Mouse (Mus musculus) gastrocnemius, postnatal 10 days (tissue): ENCODE data around the gene Il12rb1. TPM values are rescaled to one million over a fixed set of nuclear protein-coding genes. Genes with fewer than 3 reads are reported as not detected.

Experiments
- DNase-seq: peaks from one replicate; pipeline ENCODE4 v3.0.0; 2021; ENCODE audit warnings: mixed read lengths
- long read RNA-seq, 2 experiments: library from polyadenylated mRNA; stranded (forward); transcript quantifications; one replicate each; pipeline ENCODE4 v2.0.0; 2021
- total RNA-seq, 2 experiments: library from RNA; stranded (reverse); gene quantifications; 2 replicates each; pipeline ENCODE4 v1.2.3; 2021

Gene Il12rb1
- total RNA-seq: under 1 TPM; 0.16 to 0.23 TPM
- long read RNA-seq, experiment 1: 0 reads
- long read RNA-seq, experiment 2: 0 reads

DNA sequence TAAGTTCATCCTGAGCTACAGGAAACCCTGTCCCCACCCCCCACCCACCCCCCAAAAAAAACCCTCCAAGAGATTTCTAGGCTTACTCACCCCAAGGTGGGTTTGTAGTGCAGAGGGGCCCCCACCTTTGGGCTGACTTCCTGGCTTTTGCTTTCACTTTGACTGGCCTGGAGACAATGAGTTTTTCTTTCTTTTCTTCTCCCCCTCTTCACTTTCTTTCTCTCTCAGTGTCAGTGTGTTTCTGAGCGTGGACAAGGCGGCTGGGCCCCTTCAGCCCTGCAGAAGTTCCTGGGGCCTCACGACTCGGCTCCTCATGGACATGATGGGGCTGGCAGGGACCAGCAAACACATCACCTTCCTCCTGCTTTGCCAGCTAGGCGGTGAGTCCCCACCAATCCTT, at the start of gene Il12rb1:
Gene Il12rb1, plus strand, starts transcription at position 211 of the 400 bp plus-strand sequence.
- no peak for DNase-seq

DNA sequence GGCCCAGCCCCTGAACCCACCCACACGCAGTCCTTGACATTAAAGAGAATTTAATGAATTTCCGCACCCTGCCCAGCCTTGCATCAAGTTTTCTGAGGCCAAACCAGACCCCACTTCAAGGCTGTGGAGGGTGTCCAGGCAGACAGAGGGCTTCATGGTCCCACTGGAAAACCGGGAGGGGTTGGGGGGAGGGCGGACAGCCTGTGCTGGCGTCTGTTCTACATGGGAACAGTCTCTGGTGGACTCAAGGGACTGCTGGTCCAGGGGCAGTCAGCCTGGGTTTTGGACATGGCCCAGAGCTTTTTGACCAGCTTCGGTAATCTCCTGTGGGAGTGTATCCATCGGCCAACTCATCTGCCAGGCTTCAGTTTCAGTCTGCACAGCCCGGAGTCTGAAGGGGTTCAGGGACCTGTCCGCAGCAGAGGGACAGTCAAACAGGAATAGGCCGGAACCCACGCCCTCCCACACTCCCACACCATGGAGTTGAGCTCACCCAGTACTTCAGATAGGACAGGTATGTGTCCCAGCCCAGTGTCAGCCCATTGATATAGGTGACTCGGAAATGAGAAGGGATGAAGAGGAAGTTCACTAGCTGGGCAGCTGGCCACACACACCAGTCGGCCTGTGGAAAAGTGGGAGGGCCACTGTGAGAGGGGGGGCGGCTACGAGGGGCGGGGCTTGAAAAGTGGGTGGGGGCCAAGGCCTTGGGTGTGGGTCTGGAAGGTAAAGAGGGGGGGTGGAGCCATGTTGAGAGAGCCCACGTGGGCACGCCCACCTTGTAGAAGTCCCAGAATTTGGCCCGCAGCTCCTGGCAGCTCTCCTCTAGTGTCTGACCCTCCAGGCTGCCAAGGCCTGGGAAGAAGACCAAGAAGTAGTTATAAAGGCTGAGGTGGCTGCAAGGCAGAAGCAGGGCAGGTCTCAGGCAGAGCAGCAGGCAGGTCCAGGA, 49.4 kb upstream of the Il12rb1 start:
- DNase-seq: peak; percentile 34

DNA sequence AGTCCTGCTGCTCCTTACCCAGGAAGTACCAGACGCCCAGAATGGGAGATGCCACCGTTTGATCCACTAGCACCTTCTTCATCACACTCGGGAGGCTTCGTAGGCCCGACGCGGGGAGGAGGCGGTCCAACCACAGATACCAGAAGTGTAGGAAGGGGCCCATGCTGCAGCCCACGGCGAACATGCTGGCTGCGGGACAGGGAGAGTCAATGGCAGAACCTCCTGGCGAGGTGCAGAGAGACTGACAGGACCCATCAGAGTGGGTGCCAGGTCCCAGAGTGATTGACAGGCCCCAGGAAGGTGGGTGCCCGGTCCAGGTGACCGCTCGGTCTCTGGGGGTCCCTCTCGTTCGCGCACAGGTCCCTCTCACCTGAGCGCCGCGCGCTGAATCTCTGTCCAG, 47.9 kb upstream of the Il12rb1 start:
- no peak for DNase-seq

DNA sequence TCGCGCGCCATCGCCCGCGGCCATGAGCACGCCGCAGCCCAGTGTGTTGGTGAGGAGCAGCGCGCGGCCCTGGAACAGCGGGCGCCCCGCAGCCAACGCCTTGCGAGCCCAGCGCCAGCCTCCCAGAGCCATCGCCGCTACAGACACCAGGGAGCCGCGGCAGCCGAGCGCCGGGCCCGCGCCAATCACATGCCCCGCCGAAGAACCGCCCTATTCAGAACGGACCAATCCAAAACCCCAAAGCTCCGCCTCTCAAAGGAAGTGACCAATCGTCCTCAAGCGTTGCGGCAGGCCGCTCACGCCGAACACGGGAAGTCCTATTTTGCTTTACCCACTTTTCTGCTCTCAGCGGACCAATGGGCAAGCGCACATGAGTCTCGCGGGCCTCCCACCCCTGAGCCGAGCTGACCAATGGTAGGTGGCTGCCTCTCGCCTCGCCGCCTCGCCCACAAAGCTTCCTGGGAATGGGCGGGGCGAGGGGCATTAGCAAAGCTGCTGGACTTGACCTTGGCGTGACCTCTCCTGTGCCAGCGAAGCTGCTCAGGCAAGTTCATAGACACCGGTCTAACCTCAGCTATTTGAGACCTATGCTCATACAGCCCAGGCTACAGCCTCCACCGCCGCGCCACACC, 47.4 kb upstream of the Il12rb1 start, which contains the start of gene Mpv17l2:
Gene Mpv17l2, minus strand, starts transcription at position 172 of the 632 bp plus-strand sequence.
- peak; percentile 86 for DNase-seq

DNA sequence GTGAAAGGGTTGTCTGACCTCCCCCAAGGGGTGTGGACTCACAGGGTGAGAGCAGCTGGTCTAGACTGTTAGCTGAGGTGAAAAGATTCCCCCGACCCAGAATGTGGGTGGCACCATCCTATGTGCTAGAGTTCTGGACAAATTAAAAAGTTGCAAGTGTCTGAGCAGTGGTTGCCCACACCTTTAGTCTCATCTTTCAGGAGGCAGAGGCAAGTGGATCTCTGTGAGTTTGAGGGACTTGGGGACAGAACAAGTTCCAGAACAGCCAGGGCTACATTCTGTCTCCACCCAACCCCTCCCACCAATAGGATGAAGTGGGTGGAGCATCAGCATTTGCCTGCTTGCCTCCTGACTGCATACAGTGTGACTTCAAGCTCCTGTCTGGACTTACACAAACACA, 46.1 kb upstream of the Il12rb1 start:
- no peak for DNase-seq

DNA sequence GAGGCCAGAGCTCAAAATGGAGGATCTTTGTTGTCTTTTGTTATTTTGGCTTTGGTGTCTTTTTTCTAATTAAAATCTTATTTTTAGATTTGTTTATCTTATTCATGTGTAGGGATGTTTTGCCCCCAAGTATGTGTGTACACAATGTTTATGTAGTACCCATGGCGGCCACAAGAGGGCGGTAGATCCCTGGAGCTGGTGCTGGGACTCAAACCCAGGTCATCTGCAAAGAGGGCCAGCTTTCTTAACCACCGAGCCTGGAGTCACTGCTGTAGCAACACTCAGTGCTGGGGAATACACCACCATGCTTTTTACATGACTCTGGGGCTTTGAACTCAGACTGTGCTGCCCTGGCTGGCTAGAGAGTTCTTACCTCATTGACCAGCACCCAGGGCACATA, 44.9 kb upstream of the Il12rb1 start:
- DNase-seq: peak; percentile 68

DNA sequence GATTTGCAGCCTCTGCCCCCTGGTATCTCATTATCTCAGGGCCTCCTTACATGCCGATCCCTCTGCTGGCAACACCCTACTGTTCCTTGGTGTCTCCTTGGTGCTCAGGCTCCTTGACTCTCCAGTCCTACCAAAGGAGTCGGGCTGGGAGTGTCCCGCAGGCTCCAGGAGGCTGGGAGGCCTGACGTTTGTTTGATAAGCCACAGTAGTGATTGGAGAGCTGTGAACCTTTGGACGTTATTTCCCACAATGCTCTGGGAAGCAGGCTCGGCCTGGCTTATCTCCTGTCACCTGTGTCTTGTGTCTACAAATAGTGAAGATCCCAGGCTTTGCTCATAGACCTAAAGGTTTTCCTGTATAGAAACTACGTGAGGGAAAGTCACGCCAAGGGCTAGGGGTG, 44.2 kb upstream of the Il12rb1 start:
- DNase-seq: no peak

DNA sequence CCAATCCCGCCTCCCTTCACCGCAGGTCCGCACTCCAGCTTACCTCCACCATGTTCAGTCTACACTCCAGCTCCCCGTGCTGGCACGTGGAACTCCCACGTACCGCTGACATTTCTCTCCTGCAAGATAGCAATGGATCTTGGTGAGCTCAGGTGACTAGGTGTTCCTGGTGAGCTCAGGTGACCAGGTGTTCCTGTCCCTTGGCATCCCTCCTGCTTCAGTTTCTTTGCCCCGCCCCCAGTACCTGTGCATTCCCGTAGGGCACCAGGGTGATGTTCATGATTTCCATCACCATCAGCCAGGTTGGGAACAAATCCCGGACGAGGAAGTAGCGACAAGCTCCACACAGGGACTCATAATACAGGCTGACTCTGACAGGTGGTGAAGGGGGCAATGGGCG, 43.6 kb upstream of the Il12rb1 start:
- no peak for DNase-seq

DNA sequence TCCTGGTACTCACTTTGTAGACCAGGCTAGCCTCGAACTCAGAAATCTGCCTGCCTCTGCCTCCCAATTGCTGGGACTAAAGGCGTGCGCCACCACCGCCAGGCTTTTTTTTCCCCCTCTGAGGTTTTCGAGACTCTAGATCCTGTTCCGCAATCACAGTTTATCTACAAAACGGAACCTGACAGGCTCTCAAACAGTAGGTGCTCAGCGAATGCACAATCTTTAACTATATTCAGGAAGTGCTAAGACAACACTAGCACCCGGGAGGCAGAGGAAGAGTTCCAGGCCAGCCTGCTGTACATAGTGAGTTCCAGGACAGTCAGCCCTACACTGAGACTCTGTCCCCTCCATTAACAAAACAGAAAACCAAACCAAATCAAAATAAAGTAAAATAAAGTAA, 42.9 kb upstream of the Il12rb1 start:
- no peak for DNase-seq

DNA sequence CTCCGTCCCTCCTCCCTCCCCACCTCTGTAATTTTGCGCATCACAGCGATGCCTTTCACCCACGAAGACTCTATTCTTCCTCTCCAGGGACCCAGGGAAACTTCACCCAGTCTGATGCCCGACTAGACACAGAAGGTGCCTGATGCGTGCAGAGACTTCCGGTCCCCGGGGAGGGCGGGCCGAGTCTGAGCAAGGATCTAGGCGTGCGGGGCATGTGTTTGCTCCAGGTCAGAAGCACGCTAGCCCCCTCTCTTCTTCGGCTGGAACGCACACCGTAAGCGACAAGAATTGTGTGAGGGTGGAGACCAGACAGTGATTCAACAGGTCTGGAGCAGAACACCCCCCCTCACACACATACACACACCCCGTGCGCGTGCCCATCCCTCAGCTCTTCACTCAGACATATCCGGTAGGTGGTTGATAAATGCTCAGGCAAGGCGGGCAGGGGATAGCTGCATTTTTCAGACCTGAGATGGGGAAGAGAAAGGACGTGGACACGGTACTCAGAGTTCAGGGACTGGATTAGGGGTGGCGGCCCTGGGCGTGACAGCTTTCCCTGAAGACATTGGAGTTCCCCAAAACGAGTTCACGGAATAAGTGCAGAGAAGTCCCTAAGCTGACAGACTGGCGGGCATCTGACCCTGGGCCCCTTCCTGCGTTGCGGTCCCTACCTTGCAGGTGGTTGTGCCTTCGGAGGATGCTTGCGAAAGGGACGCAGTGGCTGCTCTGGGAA, 42.2 kb upstream of the Il12rb1 start:
- DNase-seq: no peak

DNA sequence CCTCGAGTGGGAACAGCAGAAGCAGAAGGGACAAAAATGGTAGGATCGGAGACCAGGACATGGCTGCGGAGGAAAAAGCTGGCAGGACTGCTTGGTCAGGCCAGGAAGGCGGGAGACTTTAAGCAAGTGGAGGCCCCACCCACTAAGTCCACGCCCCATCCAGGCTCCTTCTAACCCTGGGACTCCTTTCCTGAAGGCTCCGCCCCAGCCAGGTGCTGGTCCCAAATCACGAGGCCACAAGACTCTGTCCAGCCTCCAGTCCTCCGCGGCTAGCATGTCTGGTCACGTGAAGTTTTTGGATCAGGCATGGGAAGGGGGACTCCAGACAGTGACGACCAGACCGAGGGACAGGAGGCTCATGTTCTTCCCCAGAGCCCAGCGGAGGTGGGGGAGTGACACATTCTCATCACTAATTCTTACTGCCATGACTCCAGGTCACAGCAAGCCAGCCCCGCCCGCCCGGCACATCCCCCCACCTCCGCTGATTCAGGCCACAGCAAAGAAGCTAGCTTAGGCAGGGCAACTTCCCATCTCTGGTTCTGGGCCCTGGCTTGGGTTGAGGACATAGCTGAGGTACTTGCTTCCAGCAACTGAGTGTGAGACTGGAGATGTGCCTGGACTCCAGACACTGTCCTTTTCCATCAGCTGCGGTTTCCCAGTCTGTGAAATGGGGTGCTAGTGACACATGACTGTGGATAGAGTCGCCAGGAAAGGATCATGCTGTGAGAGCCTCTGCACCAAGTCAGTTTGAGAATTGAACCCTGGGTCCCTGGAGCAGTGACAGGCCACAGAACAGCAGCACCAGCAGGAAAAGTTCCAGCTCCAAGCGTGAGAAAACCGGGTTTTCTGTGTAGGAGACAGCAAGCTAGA, 41.4 kb upstream of the Il12rb1 start:
- peak; percentile 60 for DNase-seq

DNA sequence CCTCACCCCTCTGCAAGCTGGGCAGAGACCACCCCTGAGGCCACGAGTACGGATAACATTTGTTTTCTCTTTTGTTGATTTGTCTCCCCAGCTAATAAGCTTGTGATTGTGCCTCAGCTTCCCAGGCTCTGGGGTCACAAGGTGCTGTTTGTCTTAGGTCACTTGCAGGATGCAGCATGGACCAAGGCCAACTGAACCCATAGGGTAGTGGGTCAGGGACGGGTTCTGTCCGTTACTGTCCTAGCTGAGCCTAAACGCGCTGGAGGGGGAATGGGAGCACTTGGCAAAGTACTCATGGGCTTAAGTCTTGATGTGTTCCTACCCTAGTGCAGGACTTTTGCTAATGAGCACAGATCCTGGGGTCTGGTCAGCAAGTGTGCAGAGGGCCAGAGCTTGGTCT, 40.7 kb upstream of the Il12rb1 start:
- no peak for DNase-seq

DNA sequence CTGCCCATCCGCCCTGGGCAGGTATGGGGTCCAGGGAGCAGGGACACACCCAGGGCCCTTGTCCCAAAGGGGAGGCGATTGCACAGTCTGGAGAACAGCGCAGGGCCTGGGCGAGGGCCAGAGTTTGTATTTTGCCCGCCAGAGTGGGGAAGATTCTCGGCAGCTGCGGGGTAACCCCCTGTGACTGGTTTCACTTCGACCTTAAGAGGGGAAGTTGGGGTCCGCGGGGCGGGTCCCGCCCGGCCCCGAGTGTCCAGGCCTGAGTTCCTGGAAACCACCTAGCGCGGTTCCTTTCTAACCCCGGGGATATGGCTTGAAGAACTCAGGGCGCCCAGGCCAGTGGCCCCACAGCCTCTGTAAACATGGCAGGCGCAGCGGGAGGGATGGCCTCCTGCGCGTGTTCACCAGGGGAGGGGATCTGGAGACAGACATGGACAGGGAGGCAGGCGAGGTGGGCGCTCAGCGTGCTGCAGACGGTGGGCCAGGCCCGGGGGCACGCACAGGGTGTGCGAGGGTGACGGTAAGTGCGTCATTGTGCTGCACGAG, 39.9 kb upstream of the Il12rb1 start:
- DNase-seq: peak; percentile 25

DNA sequence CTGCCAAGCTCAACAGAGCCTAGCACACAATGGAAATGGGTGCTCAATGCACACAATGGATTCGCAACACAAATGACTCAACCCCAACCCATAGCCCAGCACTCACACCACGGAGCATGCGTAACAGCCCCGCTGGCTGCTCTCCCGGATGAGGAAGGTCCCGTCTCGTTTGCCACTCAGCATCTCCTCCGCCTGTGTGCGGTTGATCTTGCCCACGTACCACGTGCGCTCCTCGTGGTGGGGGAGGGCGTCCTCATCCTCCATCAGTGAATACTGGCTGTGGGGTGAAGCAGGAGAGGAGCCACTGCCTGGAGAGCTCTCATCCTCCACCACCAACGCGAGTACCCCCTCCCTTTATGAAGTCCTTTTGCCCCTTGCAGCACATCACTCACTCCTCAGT, 39.3 kb upstream of the Il12rb1 start:
- no peak for DNase-seq

DNA sequence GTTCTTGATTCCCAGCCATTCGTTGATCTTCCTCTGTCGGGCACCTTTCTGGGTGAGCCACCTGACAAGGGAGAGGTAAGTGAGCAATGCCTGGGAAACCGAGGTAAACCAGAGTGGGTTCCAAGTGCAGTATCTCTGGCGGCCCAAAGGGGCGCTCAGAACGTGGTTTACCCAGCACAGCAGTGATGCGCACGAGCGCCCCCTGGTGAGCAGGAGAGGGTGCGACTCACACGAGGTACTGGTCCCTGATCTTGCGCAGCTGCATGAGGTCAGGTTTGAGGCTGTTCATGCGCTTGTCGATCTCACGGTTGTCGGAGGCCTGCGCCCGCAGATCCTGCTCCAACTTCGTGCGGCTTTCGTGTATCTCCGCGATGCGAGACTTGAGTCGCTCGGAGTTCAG, 38.9 kb upstream of the Il12rb1 start:
- peak; percentile 99 for DNase-seq

DNA sequence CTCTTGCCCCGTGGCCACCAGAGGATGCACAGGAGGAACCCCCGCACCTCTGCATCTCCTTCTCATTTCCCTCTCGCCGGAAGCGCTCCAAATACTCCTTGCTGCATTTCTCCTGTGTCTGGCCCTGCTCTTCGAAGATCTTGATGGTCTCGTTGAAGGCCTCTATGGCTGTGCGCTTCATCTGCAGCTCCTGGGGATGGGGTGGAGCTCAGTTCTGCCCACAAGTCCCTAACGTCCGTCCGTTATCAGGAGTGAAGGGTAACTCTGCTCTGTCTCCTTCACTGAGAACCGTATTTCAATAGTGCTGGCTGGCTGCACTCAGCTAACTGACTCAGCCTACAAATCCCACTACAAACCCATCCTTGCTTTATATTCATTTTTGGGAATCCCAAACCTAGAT, 38.4 kb upstream of the Il12rb1 start:
- no peak for DNase-seq

DNA sequence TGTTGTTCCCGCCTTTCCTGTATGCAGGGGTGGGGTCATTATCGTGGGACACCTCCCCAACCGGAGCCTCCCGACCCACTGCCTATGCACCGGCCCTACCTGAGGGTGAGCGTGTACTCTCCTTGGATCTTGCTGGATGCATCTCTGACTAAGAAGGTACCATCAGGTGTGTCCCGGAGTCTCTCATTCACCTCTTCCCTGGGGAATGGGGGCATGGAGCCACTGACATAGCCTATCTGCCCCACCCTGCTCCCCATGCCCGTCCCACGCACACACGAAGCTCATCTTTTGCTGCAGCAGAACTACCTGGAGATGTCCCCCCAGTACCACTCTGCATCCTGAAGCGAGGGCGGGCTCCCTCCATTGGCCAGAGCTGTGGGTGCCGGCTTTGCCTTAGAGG, 37.5 kb upstream of the Il12rb1 start:
- no peak for DNase-seq

DNA sequence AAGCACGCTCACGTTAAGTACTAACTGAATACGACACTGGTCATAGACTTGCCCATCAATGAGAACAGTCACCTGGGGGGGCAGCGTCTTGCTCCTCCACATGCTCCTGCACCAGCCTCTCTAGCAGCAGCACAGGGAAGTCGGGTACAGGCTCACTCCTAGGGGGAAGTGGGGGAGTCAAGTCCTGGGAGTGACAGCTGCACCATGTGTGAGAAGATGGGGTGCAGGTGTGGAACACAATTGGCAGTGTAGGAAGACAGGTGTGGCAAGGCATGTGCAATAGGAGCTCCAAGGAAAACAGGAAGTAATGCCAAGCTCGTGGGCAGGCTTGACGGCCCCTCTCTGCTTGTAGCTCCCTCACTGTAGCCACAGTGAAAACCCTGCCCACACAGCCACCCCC, 37.0 kb upstream of the Il12rb1 start:
- DNase-seq: no peak

DNA sequence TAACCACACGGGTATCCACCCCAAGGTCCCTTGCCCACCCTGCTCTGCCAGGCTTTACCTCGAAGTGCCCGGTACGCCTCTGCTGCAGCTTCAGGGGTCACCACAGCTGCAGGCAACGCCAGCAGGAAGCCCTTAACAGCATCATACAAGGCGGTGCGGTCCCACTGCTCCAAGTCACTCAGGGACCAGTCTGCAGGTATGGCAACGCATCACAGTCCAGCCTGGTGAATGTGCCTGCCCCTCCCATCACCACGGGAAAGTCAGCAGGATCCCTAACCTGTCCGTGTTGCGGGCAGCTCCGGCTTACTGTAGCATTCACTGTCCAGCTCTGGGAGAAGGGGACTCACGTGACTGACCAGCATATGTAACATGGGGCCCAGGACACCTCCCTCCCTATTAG, 36.2 kb upstream of the Il12rb1 start:
- DNase-seq: no peak

DNA sequence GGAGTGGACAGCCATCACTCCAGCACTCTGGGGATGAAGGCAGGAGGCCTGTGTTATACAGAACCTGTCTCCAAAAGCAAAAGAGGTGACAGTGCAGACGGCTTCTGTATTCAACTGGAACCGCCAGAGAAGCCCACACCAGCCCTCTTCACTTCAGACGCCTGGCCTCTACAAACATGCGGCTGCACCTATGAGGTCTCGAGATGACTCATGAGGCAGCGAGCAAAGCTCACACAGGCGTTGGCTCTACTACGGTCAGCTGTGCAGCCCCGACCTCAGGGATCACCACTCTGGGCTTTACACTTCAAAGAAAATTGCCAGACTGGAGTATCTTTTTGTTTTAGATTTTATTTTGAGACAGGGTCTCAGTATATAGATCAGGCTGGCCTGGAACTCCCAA, 35.4 kb upstream of the Il12rb1 start:
- no peak for DNase-seq

DNA sequence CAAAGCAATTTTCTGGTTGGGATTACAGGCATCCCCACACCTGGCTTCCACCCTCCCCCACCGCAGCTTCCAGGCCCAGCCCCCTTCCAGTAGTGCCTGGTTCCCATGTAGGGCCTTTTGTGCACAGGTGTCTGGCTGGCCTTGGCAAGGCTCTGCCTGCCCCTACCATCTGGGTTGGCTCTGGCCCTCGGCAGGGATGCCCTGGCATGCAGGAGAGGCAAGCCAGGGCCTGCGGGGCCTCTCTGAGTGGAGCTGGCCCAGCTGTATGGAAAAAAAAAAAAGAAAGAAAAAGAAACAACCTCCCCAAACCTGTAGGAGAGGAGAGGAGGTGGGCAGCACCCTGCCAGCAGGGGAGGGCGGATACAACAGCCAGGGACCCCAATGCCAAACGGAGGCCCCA, 34.8 kb upstream of the Il12rb1 start:
- peak; percentile 21 for DNase-seq

DNA sequence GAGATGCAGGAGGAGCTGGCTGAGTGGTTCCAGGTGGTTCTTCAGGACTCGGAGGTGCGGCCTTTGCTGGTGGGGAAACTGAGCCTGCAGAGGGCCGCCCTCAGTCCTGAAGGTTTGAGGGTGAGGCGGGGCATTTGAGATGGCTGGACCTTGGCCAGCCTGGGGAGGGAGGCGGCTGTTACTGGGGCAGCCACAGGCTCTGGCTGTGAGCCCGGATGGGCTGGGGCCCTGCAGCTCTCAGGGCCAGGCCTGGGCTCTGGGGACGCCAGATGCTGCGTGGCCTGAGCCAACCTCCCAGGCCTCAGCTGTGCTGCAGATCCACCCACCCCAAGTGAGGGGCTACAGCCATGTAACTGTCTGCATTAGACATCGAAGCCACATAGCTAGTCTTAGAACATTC, 34.4 kb upstream of the Il12rb1 start:
- DNase-seq: peak; percentile 90
